Comparison of ENCODE assay signal across 8 mouse cellular contexts in genomic region chr11:118289037-118289511, GRCm38 (mm10). TPM values are rescaled to one million over a fixed set of nuclear protein-coding genes. Genes with fewer than 3 reads are reported as not detected.
DNase-seq lines count a peak whose midpoint lies in the region; ATAC-seq and TF ChIP-seq lines count a peak whose summit lies in the region.

No protein-coding gene starts in this region.

- no peak for TF ChIP-seq CTCF in forebrain, postnatal 0 days (IDR thresholded peaks at IDR 0.05; ENCODE audit: low read depth)

- H3K4me3 ChIP-seq in megakaryocyte, embryonic 14.5 days (replicated peaks), result peak overlapping the region; percentile 100
- H3K4me3 ChIP-seq in brown adipose tissue, adult 24 weeks (ENCODE audit: insufficient read depth, low read depth, low read length), result peak overlapping the region; percentile 81
- peak overlapping the region; percentile 81 for H3K4me3 ChIP-seq in forebrain, postnatal 0 days (ENCODE audit: low read depth, low read length)
- H3K4me3 ChIP-seq in limb, embryonic 15.5 days, result peak overlapping the region; percentile 92
- H3K4me3 ChIP-seq in neural tube, embryonic 15.5 days (replicated peaks), result peak overlapping the region; percentile 88

- WGBS in forebrain, postnatal 0 days, result 2% methylated on average over 16 of the region's 16 CpGs
- under 1% methylated on average over 16 of the region's 16 CpGs for WGBS in limb, embryonic 15.5 days
- 1% methylated on average over 16 of the region's 16 CpGs for WGBS in neural tube, embryonic 15.5 days

- peaks cover 1% of the 10 kb centered on the region for H3K9me3 ChIP-seq in megakaryocyte, embryonic 14.5 days
- no peaks in the 10 kb centered on the region for H3K9me3 ChIP-seq in forebrain, postnatal 0 days (ENCODE audit: low read length)
- H3K9me3 ChIP-seq in limb, embryonic 15.5 days, result no peaks in the 10 kb centered on the region
- H3K9me3 ChIP-seq in neural tube, embryonic 15.5 days (replicated peaks), result no peaks in the 10 kb centered on the region

- ATAC-seq in megakaryocyte, adult 5-6 weeks (ENCODE audit: poor library complexity, severe bottlenecking), result no peak
- ATAC-seq in forebrain, postnatal 0 days, result no peak
- ATAC-seq in limb, embryonic 15.5 days (ENCODE audit: insufficient number of reproducible peaks, low FRiP score, low TSS enrichment, low read depth), result no peak
- no peak for ATAC-seq in neural tube, embryonic 15.5 days (ENCODE audit: low FRiP score)

- H3K4me2 ChIP-seq in forebrain, postnatal 0 days (ENCODE audit: low read depth), result peak overlapping the region; percentile 66
- peak overlapping the region; percentile 79 for H3K4me2 ChIP-seq in limb, embryonic 15.5 days
- peak overlapping the region; percentile 91 for H3K4me2 ChIP-seq in neural tube, embryonic 15.5 days

- H3K9ac ChIP-seq in forebrain, postnatal 0 days, result peak overlapping the region; percentile 84
- peak overlapping the region; percentile 93 for H3K9ac ChIP-seq in limb, embryonic 15.5 days
- peak overlapping the region; percentile 98 for H3K9ac ChIP-seq in neural tube, embryonic 15.5 days (replicated peaks)

- peaks cover 6% of the 10 kb centered on the region for H3K27me3 ChIP-seq in megakaryocyte, embryonic 14.5 days (replicated peaks)
- no peaks in the 10 kb centered on the region for H3K27me3 ChIP-seq in forebrain, postnatal 0 days (ENCODE audit: insufficient read depth, low read length)
- no peaks in the 10 kb centered on the region for H3K27me3 ChIP-seq in limb, embryonic 15.5 days
- no peaks in the 10 kb centered on the region for H3K27me3 ChIP-seq in neural tube, embryonic 15.5 days (replicated peaks)

- 0 out of 2 replicates have a peak overlapping the region, but pooled peaks have one; percentile 87 for H3K27ac ChIP-seq in brown adipose tissue, adult 24 weeks (replicated peaks; ENCODE audit: low read depth, low read length)
- H3K27ac ChIP-seq in forebrain, postnatal 0 days (ENCODE audit: low read depth, low read length), result peak overlapping the region; percentile 88
- H3K27ac ChIP-seq in limb, embryonic 15.5 days, result peak overlapping the region; percentile 89; the same call in 1 of the 2 replicates
- H3K27ac ChIP-seq in neural tube, embryonic 15.5 days (replicated peaks), result peak overlapping the region; percentile 88

- peak; percentile 34 for DNase-seq in forebrain, postnatal 0 days
- no peak for DNase-seq in urinary bladder, postnatal 14 days (ENCODE audit: low spot score)
- DNase-seq in testis, postnatal 14 days (ENCODE audit: low spot score), result no peak

- peaks cover 38% of the 10 kb centered on the region for H3K36me3 ChIP-seq in megakaryocyte, embryonic 14.5 days (replicated peaks; ENCODE audit: low read length)
- H3K36me3 ChIP-seq in forebrain, postnatal 0 days (ENCODE audit: insufficient read depth), result peaks cover 35% of the 10 kb centered on the region
- H3K36me3 ChIP-seq in limb, embryonic 15.5 days, result peaks cover 36% of the 10 kb centered on the region
- H3K36me3 ChIP-seq in neural tube, embryonic 15.5 days, result peaks cover 30% of the 10 kb centered on the region

- peaks cover 47% of the 10 kb centered on the region for H3K4me1 ChIP-seq in megakaryocyte, embryonic 14.5 days
- peaks cover 7% of the 10 kb centered on the region; the same call in 1 of the 2 replicates for H3K4me1 ChIP-seq in brown adipose tissue, adult 24 weeks (ENCODE audit: control insufficient read depth, insufficient read depth, insufficient read length, low read length)
- H3K4me1 ChIP-seq in forebrain, postnatal 0 days (ENCODE audit: insufficient read depth), result peaks cover 4% of the 10 kb centered on the region; the same call in 1 of the 2 replicates
- H3K4me1 ChIP-seq in limb, embryonic 15.5 days, result peaks cover 14% of the 10 kb centered on the region
- peaks cover 27% of the 10 kb centered on the region for H3K4me1 ChIP-seq in neural tube, embryonic 15.5 days

RNA-seq across cellular contexts. Expression of gene Usp36, which starts 1.0 kb away (rescaled TPM):
- polyA plus RNA-seq in megakaryocyte, embryonic 14.5 days (2012; ENCODE audit: insufficient read depth, low replicate concordance), result 14.8 and 17.4 TPM in 2 replicates
- total RNA-seq in megakaryocyte, adult 5-6 weeks (2015), result 4.4 and 8.4 TPM in 2 replicates
- 4.9 and 6.5 TPM in 2 replicates for total RNA-seq in megakaryocyte, adult 5-6 weeks (2017)
- polyA plus RNA-seq in brown adipose tissue, adult 24 weeks (2012; ENCODE audit: insufficient read depth, insufficient read length, missing spikeins), result 5.5 and 7.6 TPM in 2 replicates
- total RNA-seq in forebrain, postnatal 0 days (2014; rRNA removed), result 17.1 and 22.1 TPM in 2 replicates
- 6.7 and 9.5 TPM in 2 replicates for polyA plus RNA-seq in forebrain, postnatal 0 days (2015; fragmentation: Nextera tagmentation; extraction: Ambion mirVana)
- 21.0 and 21.3 TPM in 2 replicates for polyA plus RNA-seq in limb, embryonic 15.5 days (2015; fragmentation: Nextera tagmentation; extraction: Ambion mirVana)
- 17.5 and 19.5 TPM in 2 replicates for polyA plus RNA-seq in neural tube, embryonic 15.5 days (2015; fragmentation: Nextera tagmentation; extraction: Ambion mirVana)

RNA-seq across cellular contexts. Expression of gene Cyth1, which starts 40.7 kb away (rescaled TPM):
- 4.4 and 9.3 TPM in 2 replicates for polyA plus RNA-seq in megakaryocyte, embryonic 14.5 days (2012; ENCODE audit: insufficient read depth, low replicate concordance)
- total RNA-seq in megakaryocyte, adult 5-6 weeks (2015), result 15.9 and 21.9 TPM in 2 replicates
- total RNA-seq in megakaryocyte, adult 5-6 weeks (2017), result 84.3 and 87.5 TPM in 2 replicates
- 37.2 and 41.9 TPM in 2 replicates for polyA plus RNA-seq in brown adipose tissue, adult 24 weeks (2012; ENCODE audit: insufficient read depth, insufficient read length, missing spikeins)
- 64.1 and 74.1 TPM in 2 replicates for total RNA-seq in forebrain, postnatal 0 days (2014; rRNA removed)
- polyA plus RNA-seq in forebrain, postnatal 0 days (2015; fragmentation: Nextera tagmentation; extraction: Ambion mirVana), result 23.7 and 24.2 TPM in 2 replicates
- polyA plus RNA-seq in limb, embryonic 15.5 days (2015; fragmentation: Nextera tagmentation; extraction: Ambion mirVana), result 16.1 and 16.2 TPM in 2 replicates
- 22.5 and 24.8 TPM in 2 replicates for polyA plus RNA-seq in neural tube, embryonic 15.5 days (2015; fragmentation: Nextera tagmentation; extraction: Ambion mirVana)

RNA-seq across cellular contexts. Expression of gene Cep295nl, which starts 53.2 kb away (rescaled TPM):
- not detected in 2 replicates for polyA plus RNA-seq in megakaryocyte, embryonic 14.5 days (2012; ENCODE audit: insufficient read depth, low replicate concordance)
- total RNA-seq in megakaryocyte, adult 5-6 weeks (2015), result 0.38 and 0.87 TPM in 2 replicates
- total RNA-seq in megakaryocyte, adult 5-6 weeks (2017), result 0.66 and 1.6 TPM in 2 replicates
- not detected in 2 replicates for polyA plus RNA-seq in brown adipose tissue, adult 24 weeks (2012; ENCODE audit: insufficient read depth, insufficient read length, missing spikeins)
- total RNA-seq in forebrain, postnatal 0 days (2014; rRNA removed), result 0.33 and 1.5 TPM in 2 replicates
- 0.14 and 0.21 TPM in 2 replicates for polyA plus RNA-seq in forebrain, postnatal 0 days (2015; fragmentation: Nextera tagmentation; extraction: Ambion mirVana)
- 1.2 and 1.5 TPM in 2 replicates for polyA plus RNA-seq in limb, embryonic 15.5 days (2015; fragmentation: Nextera tagmentation; extraction: Ambion mirVana)
- 0.18 and 0.37 TPM in 2 replicates for polyA plus RNA-seq in neural tube, embryonic 15.5 days (2015; fragmentation: Nextera tagmentation; extraction: Ambion mirVana)
